Mouse (Mus musculus) heart, postnatal 36 days (tissue): Measurements from ENCODE around the gene Defb45. TPM values are rescaled to one million over a fixed set of nuclear protein-coding genes. Genes with fewer than 3 reads are reported as not detected.

ENCODE experiments used
- DNase-seq, 2 experiments: peaks; one replicate each; pipeline ENCODE4 v3.0.0; 2021 to 2022
- intact Hi-C: fragments of 180-260 bp; cut with DNase I; formaldehyde crosslinking; loops from one replicate; pipeline ENCODE4 v1.15.1; 2025
- total RNA-seq, 2 experiments: library from RNA; stranded (reverse); gene quantifications; 2 replicates each; pipeline ENCODE4 v1.2.3; 2021

The Defb45 gene
- total RNA-seq: not detected

- intact Hi-C loops: no loop called here
- no peak for DNase-seq
Observed at GRCm38 (mm10) chr2:152599299-152599698, at the start of gene Defb45. TSS of gene Defb45 (minus strand) at chr2:152599399.

- peak; percentile 50 to 59 for DNase-seq
- intact Hi-C loops: no loop called here
Observed at GRCm38 (mm10) chr2:152639406-152640113, 40.4 kb upstream of the Defb45 start.

- no peak for DNase-seq
- intact Hi-C loops: no loop called here
Observed at GRCm38 (mm10) chr2:152638865-152639264, 39.7 kb upstream of the Defb45 start.

- DNase-seq: no peak
- intact Hi-C loops: no loop called here
Observed at GRCm38 (mm10) chr2:152637381-152637780, 38.2 kb upstream of the Defb45 start.

- DNase-seq: no peak
- intact Hi-C loops: no loop called here
Observed at GRCm38 (mm10) chr2:152637006-152637322, 37.8 kb upstream of the Defb45 start.

GRCm38 (mm10) chr2:152636246-152637005 lies 37.2 kb upstream of the Defb45 start:
- intact Hi-C loops: no loop called here

GRCm38 (mm10) chr2:152634311-152634710 lies 35.1 kb upstream of the Defb45 start:
- no peak for DNase-seq
- intact Hi-C loops: no loop called here

More at GRCm38 (mm10) chr2:152636246-152637005, 37.2 kb upstream of the Defb45 start:
- peak; percentile 70 to 79 for DNase-seq

- DNase-seq: no peak
Observed at GRCm38 (mm10) chr2:152633334-152633733, 34.1 kb upstream of the Defb45 start.

GRCm38 (mm10) chr2:152629904-152630303 lies 30.7 kb upstream of the Defb45 start:
- DNase-seq: no peak
- intact Hi-C loops: no loop called here

More at GRCm38 (mm10) chr2:152633334-152633733, 34.1 kb upstream of the Defb45 start:
- intact Hi-C loops: no loop called here

- no peak for DNase-seq
Observed at GRCm38 (mm10) chr2:152629239-152629638, 30.0 kb upstream of the Defb45 start.

GRCm38 (mm10) chr2:152628066-152628465 lies 28.9 kb upstream of the Defb45 start:
- DNase-seq: no peak
- intact Hi-C loops: no loop called here

More at GRCm38 (mm10) chr2:152629239-152629638, 30.0 kb upstream of the Defb45 start:
- intact Hi-C loops: no loop called here

GRCm38 (mm10) chr2:152626774-152627591 lies 27.8 kb upstream of the Defb45 start, which contains the start of gene Rem1:
TSS of gene Rem1 (plus strand) at chr2:152626951.
- intact Hi-C loops: no loop called here
- DNase-seq: peak; percentile 48 to 58

- no peak for DNase-seq
- intact Hi-C loops: no loop called here
Observed at GRCm38 (mm10) chr2:152625256-152625655, 26.1 kb upstream of the Defb45 start.

GRCm38 (mm10) chr2:152624566-152624965 lies 25.4 kb upstream of the Defb45 start:
- DNase-seq: no peak
- intact Hi-C loops: no loop called here

- intact Hi-C loops: no loop called here
- no peak for DNase-seq
Observed at GRCm38 (mm10) chr2:152622953-152623352, 23.8 kb upstream of the Defb45 start, which contains the start of gene Defb25. TSS of gene Defb25 (minus strand) at chr2:152623053.

GRCm38 (mm10) chr2:152622151-152622550 lies 23.0 kb upstream of the Defb45 start:
- no peak for DNase-seq
- intact Hi-C loops: no loop called here

GRCm38 (mm10) chr2:152620367-152621134 lies 21.4 kb upstream of the Defb45 start:
- DNase-seq: no peak
- intact Hi-C loops: no loop called here

GRCm38 (mm10) chr2:152617374-152617773 lies 18.2 kb upstream of the Defb45 start:
- DNase-seq: no peak
- intact Hi-C loops: loop anchor here (5.0 to 10.0 kb wide), 2 partner anchors 127 to 215 kb away; partner anchors contain the start of gene Bcl2l1

- intact Hi-C loops: loop anchor here (5.0 to 10.0 kb wide), 2 partner anchors 128 to 216 kb away; partner anchors contain the start of gene Bcl2l1
- DNase-seq: no peak
Observed at GRCm38 (mm10) chr2:152616470-152616869, 17.3 kb upstream of the Defb45 start.

GRCm38 (mm10) chr2:152615563-152615962 lies 16.4 kb upstream of the Defb45 start:
- DNase-seq: peak; percentile 50 to 51
- intact Hi-C loops: loop anchor here (1.0 to 10.0 kb wide), 3 partner anchors 42 to 217 kb away; partner anchors contain the start of gene Bcl2l1
